ENCODE assay signal across 27 mouse cellular contexts in genomic region chr16:89860708-89861107, GRCm38 (mm10).
DNase-seq lines count a peak whose midpoint lies in the region; ATAC-seq and TF ChIP-seq lines count a peak whose summit lies in the region.
"Had no signal": no experiment of that assay in that cellular context is flagged by ENCODE, and none has a peak within 500 bp of the region (broad histone marks: within the 10 kb centered on the region; RNA-seq: fewer than 3 reads in every experiment).

No protein-coding gene starts in this region.

- no peaks in the 10 kb centered on the region for H3K9me3 ChIP-seq in forebrain, embryonic 16.5 days (ENCODE audit: control insufficient read depth, low read length)
- H3K9me3 ChIP-seq in forebrain, embryonic 10.5 days, result no peaks in the 10 kb centered on the region
- H3K9me3 ChIP-seq in lung, embryonic 16.5 days (ENCODE audit: control insufficient read depth, low read length), result no peaks in the 10 kb centered on the region
- H3K9me3 ChIP-seq in embryonic facial prominence, embryonic 15.5 days (replicated peaks), result no peaks in the 10 kb centered on the region
- no peaks in the 10 kb centered on the region for H3K9me3 ChIP-seq in kidney, embryonic 15.5 days (replicated peaks)
- H3K9me3 ChIP-seq: embryonic facial prominence, embryonic 12.5 days; heart, embryonic 12.5 days; limb, embryonic 15.5 days; liver, embryonic 15.5 days; midbrain, embryonic 12.5 days; neural tube, embryonic 12.5 days had no signal

- DNase-seq in forebrain, embryonic 10.5 days (ENCODE audit: extremely low spot score, low spot score), result no peak
- no peak for DNase-seq in lung, postnatal 14 days
- DNase-seq: adrenal gland, adult 2 months; B cell, adult 2 months; cerebellum, adult 18-20 months; cerebellum, postnatal 14 days; gastrocnemius, postnatal 25 days; heart, adult 18-20 months; heart, postnatal 10 days; kidney, postnatal 4 days; right cerebral cortex, adult 18-20 months; right cerebral cortex, postnatal 4 days; thymus, adult 18-20 months; thymus, postnatal 4 days had no signal

- 35% methylated on average over 6 of the region's 6 CpGs for WGBS in forebrain, embryonic 16.5 days
- WGBS in forebrain, embryonic 10.5 days, result 91% methylated on average over 6 of the region's 6 CpGs
- WGBS in lung, embryonic 16.5 days, result 35% methylated on average over 6 of the region's 6 CpGs
- 26% methylated on average over 6 of the region's 6 CpGs for WGBS in embryonic facial prominence, embryonic 15.5 days
- WGBS in olfactory bulb, adult 2 months, result 38% methylated on average over 6 of the region's 6 CpGs
- WGBS in kidney, embryonic 15.5 days, result 59% methylated on average over 6 of the region's 6 CpGs

- H3K9ac ChIP-seq in forebrain, embryonic 16.5 days (replicated peaks; ENCODE audit: low read depth, low read length), result no peak overlapping the region
- H3K9ac ChIP-seq in lung, embryonic 16.5 days (ENCODE audit: low read length), result no peak overlapping the region
- no peak overlapping the region for H3K9ac ChIP-seq in embryonic facial prominence, embryonic 15.5 days
- no peak overlapping the region for H3K9ac ChIP-seq in kidney, embryonic 15.5 days
- H3K9ac ChIP-seq: embryonic facial prominence, embryonic 12.5 days; heart, embryonic 12.5 days; limb, embryonic 15.5 days; liver, embryonic 15.5 days; midbrain, embryonic 12.5 days; neural tube, embryonic 12.5 days had no signal

- peak; percentile 57; the same call in 1 of the 2 replicates for ATAC-seq in forebrain, embryonic 16.5 days
- peak; percentile 46; the same call in 1 of the 2 replicates for ATAC-seq in lung, embryonic 16.5 days (ENCODE audit: low read depth)
- ATAC-seq in embryonic facial prominence, embryonic 15.5 days (ENCODE audit: insufficient number of reproducible peaks, low FRiP score, low TSS enrichment, low read depth), result 0 out of 2 replicates have a peak, but pooled peaks have one; percentile 29
- ATAC-seq in kidney, embryonic 15.5 days (replicated peaks; ENCODE audit: low FRiP score), result no peak
- ATAC-seq: Patski had no signal

- H3K4me3 ChIP-seq in forebrain, embryonic 16.5 days (replicated peaks; ENCODE audit: low read length), result no peak overlapping the region
- H3K4me3 ChIP-seq in forebrain, embryonic 10.5 days, result no peak overlapping the region
- H3K4me3 ChIP-seq in lung, embryonic 16.5 days (ENCODE audit: low read length), result no peak overlapping the region
- no peak overlapping the region for H3K4me3 ChIP-seq in embryonic facial prominence, embryonic 15.5 days (replicated peaks)
- H3K4me3 ChIP-seq in olfactory bulb, adult 2 months (ENCODE audit: insufficient read depth, low read depth, low read length), result no peak overlapping the region
- H3K4me3 ChIP-seq in kidney, embryonic 15.5 days (replicated peaks), result no peak overlapping the region
- H3K4me3 ChIP-seq: embryonic facial prominence, embryonic 12.5 days; heart, embryonic 12.5 days; limb, embryonic 15.5 days; liver, embryonic 15.5 days; midbrain, embryonic 12.5 days; neural tube, embryonic 12.5 days had no signal

- no peak for TF ChIP-seq POLR2A in olfactory bulb, adult 2 months (IDR thresholded peaks at IDR 0.05; ENCODE audit: insufficient read depth, low read depth, low read length)

- H3K27ac ChIP-seq in forebrain, embryonic 16.5 days (ENCODE audit: low read length), result no peak overlapping the region
- no peak overlapping the region for H3K27ac ChIP-seq in forebrain, embryonic 10.5 days
- no peak overlapping the region for H3K27ac ChIP-seq in lung, embryonic 16.5 days (ENCODE audit: low read length)
- 0 out of 2 replicates have a peak overlapping the region, but pooled peaks have one; percentile 28 for H3K27ac ChIP-seq in embryonic facial prominence, embryonic 15.5 days (replicated peaks)
- H3K27ac ChIP-seq in olfactory bulb, adult 2 months (ENCODE audit: insufficient read depth, low read depth, low read length), result 0 out of 2 replicates have a peak overlapping the region, but pooled peaks have one; percentile 22
- no peak overlapping the region for H3K27ac ChIP-seq in kidney, embryonic 15.5 days
- H3K27ac ChIP-seq: embryonic facial prominence, embryonic 12.5 days; limb, embryonic 15.5 days; liver, embryonic 15.5 days; midbrain, embryonic 12.5 days; neural tube, embryonic 12.5 days had no signal

- H3K4me1 ChIP-seq in forebrain, embryonic 16.5 days (replicated peaks; ENCODE audit: control insufficient read depth, insufficient read depth, low read length), result peaks cover 7% of the 10 kb centered on the region
- H3K4me1 ChIP-seq in forebrain, embryonic 10.5 days, result peaks cover 36% of the 10 kb centered on the region
- peaks cover 5% of the 10 kb centered on the region; the same call in 1 of the 2 replicates for H3K4me1 ChIP-seq in lung, embryonic 16.5 days (replicated peaks; ENCODE audit: control insufficient read depth, insufficient read depth, low read length)
- peaks cover 17% of the 10 kb centered on the region for H3K4me1 ChIP-seq in embryonic facial prominence, embryonic 15.5 days
- peaks cover 28% of the 10 kb centered on the region for H3K4me1 ChIP-seq in olfactory bulb, adult 2 months (ENCODE audit: control insufficient read depth, insufficient read depth, low read length)
- peaks cover 19% of the 10 kb centered on the region for H3K4me1 ChIP-seq in kidney, embryonic 15.5 days
- H3K4me1 ChIP-seq: liver, embryonic 15.5 days had no signal

- TF ChIP-seq CTCF in olfactory bulb, adult 2 months (IDR thresholded peaks at IDR 0.05; ENCODE audit: insufficient read depth, low read depth, low read length), result no peak

- H3K27me3 ChIP-seq in forebrain, embryonic 16.5 days (replicated peaks; ENCODE audit: control insufficient read depth, insufficient read depth, low read length), result no peaks in the 10 kb centered on the region
- no peaks in the 10 kb centered on the region for H3K27me3 ChIP-seq in forebrain, embryonic 10.5 days (ENCODE audit: poor library complexity, severe bottlenecking)
- H3K27me3 ChIP-seq in lung, embryonic 16.5 days (ENCODE audit: control insufficient read depth, insufficient read depth, low read depth, low read length), result no peaks in the 10 kb centered on the region
- no peaks in the 10 kb centered on the region for H3K27me3 ChIP-seq in embryonic facial prominence, embryonic 15.5 days
- no peaks in the 10 kb centered on the region for H3K27me3 ChIP-seq in kidney, embryonic 15.5 days
- H3K27me3 ChIP-seq: CH12.LX; embryonic facial prominence, embryonic 12.5 days; heart, embryonic 12.5 days; limb, embryonic 15.5 days; liver, embryonic 15.5 days; midbrain, embryonic 12.5 days; neural tube, embryonic 12.5 days; Patski had no signal

- no peak overlapping the region for H3K4me2 ChIP-seq in forebrain, embryonic 16.5 days (ENCODE audit: low read length)
- H3K4me2 ChIP-seq in lung, embryonic 16.5 days (ENCODE audit: low read depth, low read length), result no peak overlapping the region
- H3K4me2 ChIP-seq in embryonic facial prominence, embryonic 15.5 days (replicated peaks), result no peak overlapping the region
- no peak overlapping the region for H3K4me2 ChIP-seq in kidney, embryonic 15.5 days
- H3K4me2 ChIP-seq: embryonic facial prominence, embryonic 12.5 days; heart, embryonic 12.5 days; limb, embryonic 15.5 days; liver, embryonic 15.5 days; midbrain, embryonic 12.5 days; neural tube, embryonic 12.5 days had no signal

- no peaks in the 10 kb centered on the region; the same call in 1 of the 2 replicates for H3K36me3 ChIP-seq in forebrain, embryonic 16.5 days (ENCODE audit: control insufficient read depth, insufficient read depth)
- peaks cover 53% of the 10 kb centered on the region for H3K36me3 ChIP-seq in forebrain, embryonic 10.5 days (replicated peaks)
- H3K36me3 ChIP-seq in lung, embryonic 16.5 days (ENCODE audit: control insufficient read depth, insufficient read depth, low read length), result no peaks in the 10 kb centered on the region
- H3K36me3 ChIP-seq in embryonic facial prominence, embryonic 15.5 days, result 0 out of 2 replicates have a peak, but pooled peaks cover 3% of the 10 kb centered on the region
- H3K36me3 ChIP-seq in kidney, embryonic 15.5 days, result 0 out of 2 replicates have a peak, but pooled peaks cover under 1% of the 10 kb centered on the region
- H3K36me3 ChIP-seq: liver, embryonic 15.5 days; midbrain, embryonic 12.5 days had no signal

Comparison
In these comparisons a context has a peak if more than half of its experiments do, and no peak if none do; other contexts are left out.
1. H3K27ac ChIP-seq: peak in embryonic facial prominence, embryonic 15.5 days (single experiment) and olfactory bulb, adult 2 months (single experiment); none in forebrain, embryonic 16.5 days (single experiment), forebrain, embryonic 10.5 days (single experiment), lung, embryonic 16.5 days (single experiment) and kidney, embryonic 15.5 days (single experiment).